Mouse (Mus musculus): ENCODE data around the gene Dnajb12. TPM values are rescaled to one million over a fixed set of nuclear protein-coding genes. Genes with fewer than 3 reads are reported as not detected.

Gene Dnajb12
- total and polyA plus RNA-seq, 2 experiments from 2014 or later, result 25.7 to 47.9 TPM

- 25% methylated on average over 10 of the region's 10 CpGs for WGBS
- Histone ChIP-seq H3K4me2 (ENCODE audit: low read depth, low read length, poor library complexity, severe bottlenecking) (peak overlapping the region; percentile 39), H3K4me3 (ENCODE audit: low read depth, low read length) (peak overlapping the region; percentile 14; the same call in 1 of the 2 replicates), H3K36me3 (ENCODE audit: insufficient read depth, low read length) (no peaks in the 10 kb centered on the region), H3K4me1 (ENCODE audit: insufficient read depth, low read length) (peaks cover 3% of the 10 kb centered on the region; the same call in 1 of the 2 replicates), H3K27ac (ENCODE audit: low read depth, low read length) (peak overlapping the region; percentile 74), H3K9me3 (ENCODE audit: low read length) (no peaks in the 10 kb centered on the region), H3K9ac (replicated peaks; ENCODE audit: low read length, poor library complexity, severe bottlenecking) (no peak overlapping the region; the same call in 1 of the 2 replicates), H3K27me3 (ENCODE audit: insufficient read depth, low read length) (no peaks in the 10 kb centered on the region)
- DNase-seq (ENCODE audit: low spot score) (peak; percentile 94), ATAC-seq (ENCODE audit: low FRiP score) (peak; percentile 91)
- peak; percentile 43; the same call in 1 of the 2 replicates for TF ChIP-seq CTCF (IDR thresholded peaks at IDR 0.05)
These were observed 51.6 kb downstream of the Dnajb12 start for GRCm38 (mm10) chr10:59930996-59931395.

- no peak overlapping the region for H3K27ac ChIP-seq (ENCODE audit: low read depth, low read length)
- no peak overlapping the region for H3K9ac ChIP-seq (replicated peaks; ENCODE audit: low read length, poor library complexity, severe bottlenecking)
- no peak overlapping the region for H3K4me2 ChIP-seq (ENCODE audit: low read depth, low read length, poor library complexity, severe bottlenecking)
- DNase-seq (ENCODE audit: low spot score), result no peak
- no peaks in the 10 kb centered on the region for H3K36me3 ChIP-seq (ENCODE audit: insufficient read depth, low read length)
- H3K4me1 ChIP-seq (ENCODE audit: insufficient read depth, low read length), result peaks cover 3% of the 10 kb centered on the region; the same call in 1 of the 2 replicates
- no peaks in the 10 kb centered on the region for H3K27me3 ChIP-seq (ENCODE audit: insufficient read depth, low read length)
- no peak overlapping the region for H3K4me3 ChIP-seq (ENCODE audit: low read depth, low read length)
- ATAC-seq (ENCODE audit: low FRiP score), result no peak
- no peak for TF ChIP-seq CTCF (IDR thresholded peaks at IDR 0.05)
- H3K9me3 ChIP-seq (ENCODE audit: low read length), result no peaks in the 10 kb centered on the region
- 78% methylated on average over 6 of the region's 6 CpGs for WGBS
These were observed 53.2 kb downstream of the Dnajb12 start for GRCm38 (mm10) chr10:59932521-59932920.

GRCm38 (mm10) chr10:59934039-59934438, 54.7 kb downstream of the Dnajb12 start:
- Histone ChIP-seq H3K4me2 (ENCODE audit: low read depth, low read length, poor library complexity, severe bottlenecking) (no peak overlapping the region), H3K27ac (ENCODE audit: low read depth, low read length) (no peak overlapping the region), H3K9me3 (ENCODE audit: low read length) (no peaks in the 10 kb centered on the region), H3K4me1 (ENCODE audit: insufficient read depth, low read length) (peaks cover 3% of the 10 kb centered on the region; the same call in 1 of the 2 replicates), H3K36me3 (ENCODE audit: insufficient read depth, low read length) (no peaks in the 10 kb centered on the region), H3K27me3 (ENCODE audit: insufficient read depth, low read length) (no peaks in the 10 kb centered on the region), H3K4me3 (ENCODE audit: low read depth, low read length) (no peak overlapping the region), H3K9ac (replicated peaks; ENCODE audit: low read length, poor library complexity, severe bottlenecking) (no peak overlapping the region)
- DNase-seq (ENCODE audit: low spot score), result no peak
- ATAC-seq (ENCODE audit: low FRiP score), result no peak
- WGBS, result 47% methylated on average over 3 of the region's 3 CpGs
- no peak for TF ChIP-seq CTCF (IDR thresholded peaks at IDR 0.05)

- 56% methylated on average over 8 of the region's 8 CpGs for WGBS
- no peak overlapping the region for H3K27ac ChIP-seq (ENCODE audit: low read depth, low read length)
- H3K4me3 ChIP-seq (ENCODE audit: low read depth, low read length), result no peak overlapping the region
- H3K4me1 ChIP-seq (ENCODE audit: insufficient read depth, low read length), result no peaks in the 10 kb centered on the region
- H3K27me3 ChIP-seq (ENCODE audit: insufficient read depth, low read length), result no peaks in the 10 kb centered on the region
- H3K9ac ChIP-seq (replicated peaks; ENCODE audit: low read length, poor library complexity, severe bottlenecking), result no peak overlapping the region
- no peak for TF ChIP-seq CTCF (IDR thresholded peaks at IDR 0.05)
- H3K36me3 ChIP-seq (ENCODE audit: insufficient read depth, low read length), result no peaks in the 10 kb centered on the region
- DNase-seq (ENCODE audit: low spot score) (no peak), ATAC-seq (ENCODE audit: low FRiP score) (no peak)
- H3K4me2 ChIP-seq (ENCODE audit: low read depth, low read length, poor library complexity, severe bottlenecking), result no peak overlapping the region
- no peaks in the 10 kb centered on the region for H3K9me3 ChIP-seq (ENCODE audit: low read length)
These were observed 56.9 kb downstream of the Dnajb12 start for GRCm38 (mm10) chr10:59936058-59936856.

- Histone ChIP-seq H3K9me3 (ENCODE audit: low read length) (no peaks in the 10 kb centered on the region), H3K27me3 (ENCODE audit: insufficient read depth, low read length) (no peaks in the 10 kb centered on the region), H3K27ac (ENCODE audit: low read depth, low read length) (no peak overlapping the region), H3K36me3 (ENCODE audit: insufficient read depth, low read length) (no peaks in the 10 kb centered on the region), H3K9ac (replicated peaks; ENCODE audit: low read length, poor library complexity, severe bottlenecking) (no peak overlapping the region), H3K4me1 (ENCODE audit: insufficient read depth, low read length) (peaks cover 13% of the 10 kb centered on the region), H3K4me2 (ENCODE audit: low read depth, low read length, poor library complexity, severe bottlenecking) (no peak overlapping the region), H3K4me3 (ENCODE audit: low read depth, low read length) (no peak overlapping the region)
- 90% methylated on average over 5 of the region's 5 CpGs for WGBS
- ATAC-seq (ENCODE audit: low FRiP score), result no peak
- no peak for TF ChIP-seq CTCF (IDR thresholded peaks at IDR 0.05)
- no peak for DNase-seq (ENCODE audit: low spot score)
These were observed 59.3 kb downstream of the Dnajb12 start for GRCm38 (mm10) chr10:59938662-59939061.

GRCm38 (mm10) chr10:59939081-59939480, 59.7 kb downstream of the Dnajb12 start:
- no peaks in the 10 kb centered on the region for H3K9me3 ChIP-seq (ENCODE audit: low read length)
- H3K4me2 ChIP-seq (ENCODE audit: low read depth, low read length, poor library complexity, severe bottlenecking), result no peak overlapping the region
- H3K4me1 ChIP-seq (ENCODE audit: insufficient read depth, low read length), result peaks cover 13% of the 10 kb centered on the region
- H3K36me3 ChIP-seq (ENCODE audit: insufficient read depth, low read length), result no peaks in the 10 kb centered on the region
- no peaks in the 10 kb centered on the region for H3K27me3 ChIP-seq (ENCODE audit: insufficient read depth, low read length)
- DNase-seq (ENCODE audit: low spot score), result no peak
- H3K27ac ChIP-seq (ENCODE audit: low read depth, low read length), result no peak overlapping the region
- ATAC-seq (ENCODE audit: low FRiP score), result no peak
- no peak overlapping the region for H3K9ac ChIP-seq (replicated peaks; ENCODE audit: low read length, poor library complexity, severe bottlenecking)
- TF ChIP-seq CTCF (IDR thresholded peaks at IDR 0.05), result no peak
- no peak overlapping the region for H3K4me3 ChIP-seq (ENCODE audit: low read depth, low read length)
- 75% methylated on average over 1 of the region's 1 CpGs for WGBS
